Mouse (Mus musculus) CD4-positive, CD25-positive, alpha-beta regulatory T cell, adult 9 weeks (primary cell): ENCODE measurements around the gene Trim30a. TPM values are rescaled to one million over a fixed set of nuclear protein-coding genes. Genes with fewer than 3 reads are reported as not detected.

Source experiments
- polyA plus RNA-seq: library from polyadenylated mRNA; unstranded; fragments of 100-300 nt; shearing (Covaris generic); gene quantifications from one replicate; pipeline ENCODE4 v1.2.1, GENCODE M21; 2017

The Trim30a gene
- 72.6 TPM for polyA plus RNA-seq

GRCm38 (mm10) chr7:104465065-104465744 is at the start of gene Trim30a:
Gene Trim30a, minus strand, starts transcription at chr7:104465193.

GRCm38 (mm10) chr7:104507421-104508065 is 42.5 kb upstream of the Trim30a start, which contains the start of gene Trim30d:
Gene Trim30d, minus strand, starts transcription at chr7:104507849.

GRCm38 (mm10) chr7:104400698-104401097 is 64.3 kb downstream of the Trim30a start, which contains the start of gene Trim30c:
Gene Trim30c, minus strand, starts transcription at chr7:104400837.

GRCm38 (mm10) chr7:104369736-104370414 is 95.1 kb downstream of the Trim30a start, which contains the start of gene Trim30b:
Gene Trim30b, minus strand, starts transcription at chr7:104369884.

Other genes starting within 250 kb of the Trim30a start
- gene Trim6, start 246.4 kb downstream of the Trim30a start, polyA plus RNA-seq, result 1.7 TPM
- 63.8 TPM for gene Trim34a, start 220.7 kb downstream of the Trim30a start, polyA plus RNA-seq
- 34.1 TPM for gene Trim5, start 177.1 kb downstream of the Trim30a start, polyA plus RNA-seq
- gene Trim12a, start 149.7 kb downstream of the Trim30a start, polyA plus RNA-seq, result 163 TPM
- 1.3 TPM for gene Trim34b, start 135.7 kb downstream of the Trim30a start, polyA plus RNA-seq
- 25.5 TPM for gene Trim12c, start 111.8 kb downstream of the Trim30a start, polyA plus RNA-seq
- gene Trim30b, start 95.3 kb downstream of the Trim30a start, polyA plus RNA-seq, result 1.5 TPM
- gene Trim30c, start 64.4 kb downstream of the Trim30a start, polyA plus RNA-seq, result 1.4 TPM
- 29.7 TPM for gene Trim30d, start 42.7 kb upstream of the Trim30a start, polyA plus RNA-seq
- gene Olfr651, start 84.9 kb upstream of the Trim30a start, polyA plus RNA-seq, result not detected
- gene Olfr652, start 95.7 kb upstream of the Trim30a start, polyA plus RNA-seq, result not detected
- not detected for gene Olfr653, start 112.1 kb upstream of the Trim30a start, polyA plus RNA-seq
- gene Olfr654, start 121.8 kb upstream of the Trim30a start, polyA plus RNA-seq, result not detected
- not detected for gene Olfr655, start 136.6 kb upstream of the Trim30a start, polyA plus RNA-seq
- not detected for gene Olfr656, start 148.8 kb upstream of the Trim30a start, polyA plus RNA-seq
- not detected for gene Olfr657, start 159.6 kb upstream of the Trim30a start, polyA plus RNA-seq
- not detected for gene Olfr658, start 182.1 kb upstream of the Trim30a start, polyA plus RNA-seq
- not detected for gene Olfr659, start 201.6 kb upstream of the Trim30a start, polyA plus RNA-seq
- not detected for gene Olfr661, start 221.3 kb upstream of the Trim30a start, polyA plus RNA-seq